Mouse (Mus musculus) liver, embryonic 12.5 days (tissue): ENCODE results near the gene Eif4e. TPM values are rescaled to one million over a fixed set of nuclear protein-coding genes. Genes with fewer than 3 reads are reported as not detected.

Experiments used
- ATAC-seq: fragments of 200-750 bp; cut with Nextera tagmentation; 2 replicates; pipeline ENCODE4 v1.8.0; 2017; ENCODE audit warnings: moderate number of reproducible peaks, mild to moderate bottlenecking, moderate library complexity
- H3K27ac ChIP-seq: fragments of 300-500 bp; sonication (generic); 2 replicates; pipeline ENCODE4 v1.5.1; 2016; ENCODE audit warnings: mild to moderate bottlenecking
- H3K27me3 ChIP-seq: fragments of 300-500 bp; sonication (generic); replicated peaks from 2 replicates; pipeline ENCODE4 v1.6.1; 2016; ENCODE audit warnings: mild to moderate bottlenecking, moderate library complexity
- H3K36me3 ChIP-seq: fragments of 300-500 bp; sonication (generic); 2 replicates; pipeline ENCODE4 v1.6.1; 2016; ENCODE audit warnings: mild to moderate bottlenecking, moderate library complexity
- H3K4me1 ChIP-seq: fragments of 300-500 bp; sonication (generic); 2 replicates; pipeline ENCODE4 v1.6.1; 2016
- H3K4me2 ChIP-seq: fragments of 300-500 bp; sonication (generic); 2 replicates; pipeline ENCODE4 v1.6.1; 2016; ENCODE audit warnings: mild to moderate bottlenecking, moderate library complexity
- H3K4me3 ChIP-seq: fragments of 300-500 bp; sonication (generic); 2 replicates; pipeline ENCODE4 v1.5.1; 2016; ENCODE audit warnings: mild to moderate bottlenecking, moderate library complexity
- H3K9ac ChIP-seq: fragments of 300-500 bp; sonication (generic); 2 replicates; pipeline ENCODE4 v1.6.1; 2016; ENCODE audit warnings: mild to moderate bottlenecking, moderate library complexity
- H3K9me3 ChIP-seq: fragments of 300-500 bp; sonication (generic); replicated peaks from 2 replicates; pipeline ENCODE4 v1.6.1; 2016; ENCODE audit warnings: mild to moderate bottlenecking, moderate library complexity
- WGBS: fragments of 180-500 bp; shearing (Covaris S2); methylation state at CpG from one replicate; pipeline ENCODE4 v1.1.7; 2016; ENCODE audit not compliant: insufficient replicate concordance; 5-methylcytosine and 5-hydroxymethylcytosine counted together
- polyA plus RNA-seq: library from polyadenylated mRNA; unstranded; fragments of >200 nt; fragmentation: Nextera tagmentation; extraction: Ambion mirVana; gene quantifications from 2 replicates; pipeline ENCODE4 v1.2.1, GENCODE M21; 2016

Eif4e gene
- polyA plus RNA-seq, 1 experiment from 2014 or later = 254 TPM

DNA sequence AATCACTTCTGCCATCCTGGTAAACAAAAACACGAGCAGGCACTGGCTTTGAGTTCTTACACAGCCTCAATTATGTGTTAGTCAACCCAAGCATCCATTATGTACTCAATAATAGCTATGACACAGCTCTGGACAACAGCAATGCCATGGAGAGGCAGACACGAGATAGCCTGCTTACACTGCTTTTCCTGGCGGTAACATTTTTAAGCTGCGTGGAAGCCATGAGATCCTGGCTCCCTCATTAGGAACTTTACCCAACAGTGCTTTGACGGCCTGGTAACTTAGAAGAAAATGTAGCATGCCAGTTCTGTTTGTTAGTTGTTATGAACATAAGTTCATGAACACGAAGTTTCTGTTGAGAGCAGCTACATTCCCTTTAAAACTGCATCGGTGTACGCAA, 485 bp upstream of the Eif4e start:
- Histone ChIP-seq H3K27me3 (0 out of 2 replicates have a peak, but pooled peaks cover under 1% of the 10 kb centered on the region), H3K36me3 (no peaks in the 10 kb centered on the region), H3K9ac (peak overlapping the region; percentile 87), H3K4me1 (peaks cover 36% of the 10 kb centered on the region), H3K4me2 (peak overlapping the region; percentile 98), H3K27ac (no peak overlapping the region), H3K4me3 (peak overlapping the region; percentile 99), H3K9me3 (no peaks in the 10 kb centered on the region)
- no peak for ATAC-seq
- 71% methylated on average over 8 of the region's 8 CpGs for WGBS

DNA sequence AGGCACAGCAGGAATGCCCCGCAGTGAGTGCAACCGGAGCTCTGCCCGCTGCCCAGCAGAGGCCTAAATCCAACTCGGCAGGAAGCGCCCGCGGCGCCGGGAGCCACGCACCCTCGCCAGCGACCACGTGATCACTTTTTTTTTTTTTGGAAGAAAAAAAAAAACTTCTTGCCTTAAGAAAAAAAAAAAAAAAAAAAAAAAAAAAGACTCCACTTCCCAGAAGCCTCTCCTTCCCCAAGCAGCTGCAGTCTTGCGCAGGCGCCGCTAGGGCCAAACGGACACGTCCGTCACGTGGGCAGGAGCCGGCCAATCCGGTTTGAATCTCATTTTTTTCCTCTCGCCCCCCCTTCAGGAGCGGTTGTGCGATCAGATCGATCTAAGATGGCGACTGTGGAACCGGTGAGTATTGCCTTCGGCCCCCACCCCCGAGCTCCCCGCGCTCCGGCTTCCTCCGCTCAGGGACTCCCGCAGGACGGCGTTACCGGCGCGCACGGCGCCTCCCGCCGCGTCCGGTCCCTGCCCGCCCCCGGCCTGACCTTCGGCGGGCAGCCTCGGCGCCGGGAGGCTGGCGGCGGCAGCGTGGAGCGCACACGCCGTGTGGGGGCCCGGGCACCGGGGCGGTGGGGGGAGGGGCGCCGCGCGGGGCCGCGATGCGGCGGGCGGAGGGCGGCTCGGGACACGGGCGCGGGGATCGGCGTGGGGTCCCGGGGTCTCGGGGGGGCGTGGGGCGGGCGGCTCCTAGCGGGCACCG, 1.1 kb downstream of the Eif4e start:
- no peaks in the 10 kb centered on the region for H3K36me3 ChIP-seq
- ATAC-seq = peak; percentile 90
- WGBS = 3% methylated on average over 62 of the region's 85 CpGs
- H3K27me3 ChIP-seq = no peaks in the 10 kb centered on the region
- peak overlapping the region; percentile 98 for H3K4me2 ChIP-seq
- H3K4me3 ChIP-seq = peak overlapping the region; percentile 99
- peak overlapping the region; percentile 91 for H3K27ac ChIP-seq
- H3K4me1 ChIP-seq = peaks cover 50% of the 10 kb centered on the region
- H3K9ac ChIP-seq = peak overlapping the region; percentile 99
- H3K9me3 ChIP-seq = no peaks in the 10 kb centered on the region

DNA sequence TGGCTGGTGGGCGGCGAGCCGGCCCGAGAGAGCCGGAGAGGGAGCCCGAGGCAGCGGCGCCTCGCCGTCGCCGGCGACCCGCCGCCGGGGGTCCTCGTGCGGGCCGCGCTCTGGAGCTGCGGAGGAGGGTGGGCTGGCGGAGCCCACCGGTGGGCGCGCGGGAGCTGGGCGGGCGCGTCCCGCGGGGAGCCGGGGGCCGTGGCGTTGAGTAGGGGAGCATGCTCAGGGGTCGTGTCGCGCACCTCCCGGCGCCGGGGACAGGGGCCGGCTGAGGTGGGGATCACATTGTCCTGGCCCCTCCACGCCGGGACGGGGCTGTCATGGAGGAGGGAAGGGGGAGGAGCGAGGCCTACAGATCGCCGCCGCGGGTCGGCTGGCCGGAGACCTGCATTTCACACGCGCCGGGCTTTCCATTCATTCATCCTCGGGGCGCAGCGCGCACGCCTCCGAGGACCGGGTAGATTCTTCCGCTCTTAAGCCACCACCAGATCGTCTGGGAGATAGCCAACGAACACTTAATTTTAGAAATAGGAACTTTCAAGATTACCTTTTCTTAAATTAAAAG, 1.8 kb downstream of the Eif4e start:
- peak overlapping the region; percentile 99 for H3K9ac ChIP-seq
- peak overlapping the region; percentile 81 for H3K4me2 ChIP-seq
- no peaks in the 10 kb centered on the region for H3K9me3 ChIP-seq
- under 1% methylated on average over 41 of the region's 64 CpGs for WGBS
- H3K4me3 ChIP-seq = peak overlapping the region; percentile 99
- peak overlapping the region; percentile 91 for H3K27ac ChIP-seq
- peak; percentile 59 for ATAC-seq
- peaks cover 57% of the 10 kb centered on the region for H3K4me1 ChIP-seq
- no peaks in the 10 kb centered on the region for H3K36me3 ChIP-seq
- no peaks in the 10 kb centered on the region for H3K27me3 ChIP-seq

DNA sequence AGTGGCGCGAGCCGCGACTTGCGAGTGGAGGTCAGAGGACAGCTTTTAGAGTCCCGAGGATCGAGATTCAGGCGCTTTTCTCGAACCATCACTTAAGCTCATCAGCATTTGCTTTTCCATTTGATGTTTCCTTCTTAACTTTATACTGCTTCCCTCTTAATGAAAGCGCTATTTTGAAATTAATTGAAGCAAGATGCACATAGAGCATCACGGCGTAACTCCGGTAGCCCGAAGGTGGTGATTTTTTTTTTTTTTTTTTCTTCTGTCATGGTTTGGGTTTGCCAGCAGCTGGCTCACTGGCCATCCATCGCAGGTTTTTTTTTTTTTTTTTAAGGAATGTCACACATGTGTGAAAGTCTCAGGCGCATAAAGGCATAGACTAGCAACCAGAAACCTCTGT, 2.3 kb downstream of the Eif4e start:
- Histone ChIP-seq H3K27ac (peak overlapping the region; percentile 91; the same call in 1 of the 2 replicates), H3K4me1 (peaks cover 62% of the 10 kb centered on the region), H3K9me3 (no peaks in the 10 kb centered on the region), H3K4me2 (peak overlapping the region; percentile 81), H3K27me3 (no peaks in the 10 kb centered on the region), H3K4me3 (peak overlapping the region; percentile 99), H3K36me3 (no peaks in the 10 kb centered on the region), H3K9ac (peak overlapping the region; percentile 99)
- WGBS = 2% methylated on average over 16 of the region's 16 CpGs
- no peak for ATAC-seq

DNA sequence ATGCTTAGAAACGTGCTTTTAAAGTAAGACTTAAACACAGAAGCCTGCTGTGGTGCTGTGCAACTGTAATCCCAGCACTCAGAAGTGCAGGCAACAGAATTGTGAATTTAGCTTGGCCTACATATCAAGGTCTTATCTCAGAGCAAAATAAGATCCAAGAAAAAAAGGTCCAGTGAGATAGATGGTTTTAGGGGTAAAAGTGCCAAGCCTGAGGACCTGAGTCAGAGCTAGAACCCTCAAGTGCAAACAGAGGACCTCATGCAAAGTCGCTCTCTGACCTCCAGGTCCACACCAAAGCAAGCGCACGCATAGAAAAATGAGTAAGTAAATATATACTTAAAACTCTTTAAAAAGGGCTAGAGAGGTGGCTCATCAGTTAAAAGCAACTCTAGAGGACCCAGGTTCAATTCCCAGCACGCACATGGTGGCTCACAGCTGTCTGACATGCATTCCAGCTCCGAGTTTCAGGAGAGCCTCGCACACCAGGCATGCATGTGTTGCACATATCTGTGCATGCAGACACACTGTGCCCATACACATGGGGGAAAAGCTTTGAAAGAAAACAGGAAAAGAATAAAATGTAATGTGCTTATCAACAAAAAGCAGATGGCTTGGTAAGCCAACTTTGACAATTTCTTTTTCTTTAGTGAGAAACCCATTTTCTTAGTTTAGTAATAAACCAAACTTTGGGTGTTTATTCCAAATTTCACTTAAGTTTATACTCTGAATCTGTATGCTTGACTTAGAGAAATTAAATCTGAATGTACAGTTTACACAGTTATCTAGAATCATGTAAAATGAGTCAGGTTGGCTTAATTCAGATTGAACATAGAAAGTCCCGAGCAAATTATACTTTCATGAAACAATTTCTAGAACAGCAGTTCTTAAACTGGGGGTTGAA, 4.8 kb downstream of the Eif4e start:
- no peak for ATAC-seq
- no peak overlapping the region for H3K4me3 ChIP-seq
- H3K9ac ChIP-seq = peak overlapping the region; percentile 33; the same call in 1 of the 2 replicates
- 50% methylated on average over 8 of the region's 8 CpGs for WGBS
- peaks cover 4% of the 10 kb centered on the region for H3K36me3 ChIP-seq
- peak overlapping the region; percentile 40 for H3K4me2 ChIP-seq
- no peaks in the 10 kb centered on the region for H3K27me3 ChIP-seq
- peaks cover 59% of the 10 kb centered on the region for H3K4me1 ChIP-seq
- H3K9me3 ChIP-seq = no peaks in the 10 kb centered on the region
- H3K27ac ChIP-seq = no peak overlapping the region

DNA sequence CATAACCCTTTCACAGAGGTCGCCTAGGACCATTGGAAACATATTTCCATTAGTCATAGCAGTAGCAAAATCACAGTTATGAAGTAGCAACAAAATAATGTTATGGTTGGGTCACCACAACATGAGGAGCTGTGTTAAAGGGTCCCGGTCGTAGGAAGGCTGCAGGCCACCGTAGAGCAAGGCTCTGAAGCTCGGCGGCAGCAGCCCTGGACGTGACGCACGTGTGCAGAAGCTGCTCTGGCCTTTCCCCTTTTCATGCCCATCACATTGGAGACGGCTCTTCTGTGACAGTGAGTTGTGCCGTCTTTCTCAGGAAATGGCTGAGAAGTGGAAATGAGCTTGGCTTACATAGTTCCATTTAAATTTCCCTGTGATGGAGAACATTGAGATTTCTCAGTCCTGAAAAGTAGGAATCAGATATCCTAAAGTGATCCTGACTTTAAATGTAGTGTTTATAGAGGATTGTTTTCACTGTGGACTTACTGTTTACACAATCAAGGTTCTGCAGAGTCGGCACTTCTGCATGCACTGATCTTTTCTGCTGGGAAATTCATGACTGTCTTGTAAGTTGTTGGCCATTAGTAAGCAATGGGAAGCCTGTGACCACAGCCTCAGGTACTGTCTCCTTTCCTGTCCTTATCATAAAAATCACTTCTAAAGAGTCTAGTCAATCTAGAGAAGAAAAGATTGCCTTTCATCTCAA, 5.7 kb downstream of the Eif4e start:
- Histone ChIP-seq H3K4me2 (peak overlapping the region; percentile 13; the same call in 1 of the 2 replicates), H3K4me1 (peaks cover 61% of the 10 kb centered on the region), H3K27ac (no peak overlapping the region), H3K9ac (no peak overlapping the region), H3K27me3 (no peaks in the 10 kb centered on the region), H3K9me3 (no peaks in the 10 kb centered on the region), H3K4me3 (no peak overlapping the region), H3K36me3 (peaks cover 10% of the 10 kb centered on the region)
- 41% methylated on average over 12 of the region's 12 CpGs for WGBS
- ATAC-seq = no peak

DNA sequence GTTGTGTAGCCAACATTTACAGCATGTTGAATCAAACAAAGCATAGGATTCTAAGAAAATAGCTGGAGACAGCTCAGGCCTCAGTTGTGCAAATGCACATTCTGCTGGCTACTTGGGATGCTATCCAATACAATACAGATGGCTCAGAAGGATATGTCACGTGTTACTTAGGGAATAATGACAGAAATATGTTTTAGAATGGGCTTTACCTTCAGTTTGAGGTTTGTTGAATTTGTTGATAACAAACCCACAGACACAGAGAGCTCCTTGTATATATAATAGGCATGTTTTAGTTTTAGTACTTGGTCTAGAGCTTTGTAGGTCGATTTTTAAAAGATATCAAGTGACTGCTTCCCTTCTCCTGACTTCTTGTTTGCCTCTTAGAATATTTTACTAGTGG, 6.8 kb downstream of the Eif4e start:
- no peaks in the 10 kb centered on the region for H3K27me3 ChIP-seq
- no peak overlapping the region for H3K4me3 ChIP-seq
- peaks cover 10% of the 10 kb centered on the region for H3K36me3 ChIP-seq
- H3K9ac ChIP-seq = no peak overlapping the region
- no peaks in the 10 kb centered on the region for H3K9me3 ChIP-seq
- H3K27ac ChIP-seq = no peak overlapping the region
- H3K4me2 ChIP-seq = no peak overlapping the region
- H3K4me1 ChIP-seq = peaks cover 72% of the 10 kb centered on the region
- ATAC-seq = no peak
- WGBS = 19% methylated on average over 2 of the region's 2 CpGs

DNA sequence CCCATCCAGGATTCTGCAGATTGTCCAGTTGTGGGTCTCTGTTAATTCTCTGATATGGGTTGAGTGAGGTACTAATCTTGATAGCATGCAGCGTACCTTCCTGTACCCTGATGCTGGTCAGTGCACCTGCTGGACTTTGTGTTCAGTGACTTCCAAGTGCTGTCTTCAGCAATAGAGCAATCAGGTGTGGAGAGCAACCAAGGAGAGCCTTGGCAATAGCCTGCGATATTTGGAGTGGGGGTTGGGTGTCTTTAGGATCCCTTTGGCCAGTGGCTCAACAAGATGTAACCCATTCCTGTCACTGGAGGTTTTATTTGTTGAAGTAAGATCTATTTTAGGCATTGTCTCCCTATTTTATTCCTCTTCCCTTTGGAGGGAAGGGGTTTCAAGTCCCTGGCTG, 10.1 kb downstream of the Eif4e start:
- WGBS = 86% methylated on average over 2 of the region's 2 CpGs
- no peak overlapping the region for H3K9ac ChIP-seq
- peaks cover 70% of the 10 kb centered on the region for H3K4me1 ChIP-seq
- ATAC-seq = no peak
- no peaks in the 10 kb centered on the region for H3K27me3 ChIP-seq
- H3K9me3 ChIP-seq = no peaks in the 10 kb centered on the region
- H3K4me3 ChIP-seq = no peak overlapping the region
- H3K36me3 ChIP-seq = peaks cover 13% of the 10 kb centered on the region
- no peak overlapping the region for H3K27ac ChIP-seq
- no peak overlapping the region for H3K4me2 ChIP-seq

DNA sequence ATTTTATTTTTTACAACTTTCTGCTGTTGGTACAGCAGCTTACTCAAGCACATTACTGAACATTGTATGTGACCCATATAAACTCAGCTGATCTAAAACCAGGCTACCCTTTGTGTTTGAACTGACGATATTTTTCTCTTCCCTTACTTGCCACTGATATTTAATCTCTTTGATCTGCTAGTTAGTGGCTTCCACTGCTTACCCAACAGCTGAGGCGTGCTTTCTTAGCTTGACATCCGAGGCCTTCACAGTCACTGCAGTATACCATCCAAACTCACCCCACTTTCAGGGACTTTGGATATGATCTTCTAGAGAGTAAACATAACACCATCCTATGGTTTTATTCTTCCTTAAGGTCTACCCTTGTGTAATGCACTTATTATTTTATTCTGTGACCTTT, 16.6 kb downstream of the Eif4e start:
- 24% methylated on average over 3 of the region's 3 CpGs for WGBS
- Histone ChIP-seq H3K27ac (no peak overlapping the region), H3K36me3 (peaks cover 17% of the 10 kb centered on the region), H3K9me3 (no peaks in the 10 kb centered on the region), H3K4me1 (peaks cover 75% of the 10 kb centered on the region), H3K9ac (no peak overlapping the region), H3K27me3 (no peaks in the 10 kb centered on the region), H3K4me2 (no peak overlapping the region), H3K4me3 (no peak overlapping the region)
- no peak for ATAC-seq

DNA sequence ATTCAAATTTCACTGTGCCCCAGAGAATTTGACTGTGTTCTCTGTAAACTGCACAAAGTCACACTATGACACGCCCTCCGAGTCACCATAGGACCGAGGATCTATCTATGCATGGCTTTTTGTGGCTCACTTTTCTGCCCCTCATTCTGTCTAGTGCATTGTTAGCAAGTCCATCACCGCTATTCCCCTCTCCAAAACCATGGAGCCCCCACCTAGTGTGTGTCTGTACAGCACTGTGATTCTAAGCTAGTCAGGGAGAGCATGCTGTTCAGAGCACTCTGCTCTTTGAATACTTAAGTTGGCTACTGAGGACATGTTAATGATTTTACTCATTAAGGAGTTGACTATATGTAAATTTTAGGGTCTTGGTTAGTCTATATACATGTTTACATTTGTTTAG, 18.1 kb downstream of the Eif4e start:
- ATAC-seq = no peak
- H3K9me3 ChIP-seq = no peaks in the 10 kb centered on the region
- H3K27me3 ChIP-seq = no peaks in the 10 kb centered on the region
- H3K27ac ChIP-seq = no peak overlapping the region
- H3K9ac ChIP-seq = no peak overlapping the region
- no peak overlapping the region for H3K4me3 ChIP-seq
- H3K36me3 ChIP-seq = peaks cover 24% of the 10 kb centered on the region
- 65% methylated on average over 4 of the region's 4 CpGs for WGBS
- H3K4me1 ChIP-seq = peaks cover 60% of the 10 kb centered on the region
- H3K4me2 ChIP-seq = no peak overlapping the region

DNA sequence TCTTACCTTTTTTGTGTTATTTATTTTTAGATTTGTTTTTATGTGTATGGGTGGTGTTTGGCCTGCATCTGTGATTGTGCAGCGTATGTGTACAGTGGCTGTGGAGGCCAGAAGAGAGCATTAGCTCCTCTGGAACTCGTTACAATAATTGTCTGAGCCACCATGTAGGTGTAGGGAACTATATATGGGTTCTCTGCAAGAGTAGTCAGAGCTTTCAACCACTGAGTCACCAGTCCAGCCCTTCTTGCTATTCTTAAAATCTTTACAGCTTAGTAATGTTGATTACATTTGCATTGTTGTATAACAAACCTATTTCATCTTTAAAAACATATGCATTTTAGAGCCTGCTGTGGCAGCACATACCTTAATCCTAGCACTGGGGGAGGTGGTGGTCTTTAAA, 20.7 kb downstream of the Eif4e start:
- 83% methylated on average over 2 of the region's 2 CpGs for WGBS
- no peaks in the 10 kb centered on the region for H3K9me3 ChIP-seq
- no peaks in the 10 kb centered on the region for H3K27me3 ChIP-seq
- H3K36me3 ChIP-seq = peaks cover 42% of the 10 kb centered on the region
- no peak for ATAC-seq
- no peak overlapping the region for H3K4me2 ChIP-seq
- no peak overlapping the region for H3K27ac ChIP-seq
- peaks cover 42% of the 10 kb centered on the region for H3K4me1 ChIP-seq
- H3K4me3 ChIP-seq = no peak overlapping the region
- no peak overlapping the region for H3K9ac ChIP-seq
